Comparison of ENCODE assay signal across 20 mouse cellular contexts in the genomic region with DNA sequence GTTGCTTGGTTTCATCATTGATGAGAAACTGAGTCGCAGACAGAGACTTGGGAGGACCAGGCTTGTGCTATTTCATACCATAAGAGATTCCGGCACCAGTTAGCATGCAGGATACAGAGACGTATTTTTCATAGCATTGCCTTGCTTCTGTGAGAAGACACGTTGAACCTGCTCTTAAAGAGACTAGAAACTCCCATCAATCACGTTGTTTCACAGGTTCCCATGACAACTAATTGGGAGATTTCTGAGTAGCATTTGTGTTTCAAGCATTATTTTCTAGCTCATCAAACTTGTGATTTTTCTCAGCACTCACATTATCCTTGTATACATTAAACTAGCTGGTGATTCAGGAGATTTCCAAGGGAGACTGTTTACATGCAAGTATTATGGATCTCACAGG.
A peak's percentile ranks its signal among the peaks of the same experiment; 100 is the strongest.
DNase-seq lines count a peak whose midpoint lies in the region; ATAC-seq and TF ChIP-seq lines count a peak whose summit lies in the region.
"Had no signal": no experiment of that assay in that cellular context is flagged by ENCODE, and none has a peak within 500 bp of the region (broad histone marks: within the 10 kb centered on the region; RNA-seq: fewer than 3 reads in every experiment).

No protein-coding gene starts in this region.

- H3K9me3 ChIP-seq in forebrain, embryonic 16.5 days (ENCODE audit: control insufficient read depth, low read length): no peaks in the 10 kb centered on the region
- no peaks in the 10 kb centered on the region for H3K9me3 ChIP-seq in forebrain, embryonic 10.5 days
- H3K9me3 ChIP-seq: embryonic facial prominence, embryonic 13.5 days; heart, embryonic 10.5 days; hindbrain, embryonic 15.5 days had no signal

- DNase-seq in forebrain, embryonic 10.5 days (ENCODE audit: extremely low spot score, low spot score): no peak
- DNase-seq in layer of hippocampus, adult 2 months (ENCODE audit: low spot score in 2 of 2): no peak
- DNase-seq in layer of hippocampus, postnatal 25 days (ENCODE audit: extremely low spot score in 1 of 2, low spot score in 1 of 2): no peak
- peak; percentile 65 for DNase-seq in brain, embryonic 14.5 days (ENCODE audit: low read depth)
- peak; percentile 6 for DNase-seq in mesoderm, embryonic 11.5 days (ENCODE audit: low read depth, low spot score)
- DNase-seq in thymus, postnatal 4 days: no peak
- DNase-seq: adrenal gland, adult 2 months; adrenal gland, postnatal 25 days; cerebellum, adult 8-10 months; cerebellum, postnatal 14 days; gastrocnemius, postnatal 10 days; heart, adult 18-20 months; heart, postnatal 10 days; heart, postnatal 4 days had no signal

- H3K27ac ChIP-seq in forebrain, embryonic 16.5 days (ENCODE audit: low read length): no peak overlapping the region
- H3K27ac ChIP-seq in forebrain, embryonic 10.5 days: no peak overlapping the region
- H3K27ac ChIP-seq in layer of hippocampus, adult 2 months: peak overlapping the region; percentile 36; the same call in 1 of the 2 replicates
- H3K27ac ChIP-seq: embryonic facial prominence, embryonic 13.5 days; heart, embryonic 10.5 days; hindbrain, embryonic 15.5 days had no signal

- no peaks in the 10 kb centered on the region for H3K27me3 ChIP-seq in forebrain, embryonic 16.5 days (replicated peaks; ENCODE audit: control insufficient read depth, insufficient read depth, low read length)
- H3K27me3 ChIP-seq in forebrain, embryonic 10.5 days (ENCODE audit: poor library complexity, severe bottlenecking): no peaks in the 10 kb centered on the region
- H3K27me3 ChIP-seq: embryonic facial prominence, embryonic 13.5 days; hindbrain, embryonic 15.5 days had no signal

- TF ChIP-seq POLR2A in brain, embryonic 14.5 days (IDR thresholded peaks at IDR 0.05; ENCODE audit: borderline replicate concordance, extremely low read depth, insufficient read depth, insufficient read length, poor library complexity, severe bottlenecking): no peak

- peaks cover 4% of the 10 kb centered on the region; the same call in 1 of the 2 replicates for H3K4me1 ChIP-seq in forebrain, embryonic 16.5 days (replicated peaks; ENCODE audit: control insufficient read depth, insufficient read depth, low read length)
- no peaks in the 10 kb centered on the region for H3K4me1 ChIP-seq in forebrain, embryonic 10.5 days
- H3K4me1 ChIP-seq: embryonic facial prominence, embryonic 13.5 days; heart, embryonic 10.5 days; hindbrain, embryonic 15.5 days had no signal

- TF ChIP-seq CTCF in layer of hippocampus, adult 2 months (conservative IDR thresholded peaks at IDR 0.05): no peak
- TF ChIP-seq CTCF in brain, embryonic 14.5 days (IDR thresholded peaks at IDR 0.05; ENCODE audit: borderline replicate concordance, extremely low read depth, insufficient read depth, insufficient read length): no peak

- no peak overlapping the region for H3K9ac ChIP-seq in forebrain, embryonic 16.5 days (replicated peaks; ENCODE audit: low read depth, low read length)
- H3K9ac ChIP-seq: embryonic facial prominence, embryonic 13.5 days; hindbrain, embryonic 15.5 days had no signal

- ATAC-seq in forebrain, embryonic 16.5 days: peak; percentile 58; the same call in 1 of the 2 replicates
- ATAC-seq: inflammation-experienced regulatory T-cells, adult 6 months; intestine, postnatal 0 days had no signal

- WGBS in forebrain, embryonic 16.5 days: 62% methylated on average over 5 of the region's 5 CpGs
- 84% methylated on average over 5 of the region's 5 CpGs for WGBS in forebrain, embryonic 10.5 days

- no peak overlapping the region for H3K4me2 ChIP-seq in forebrain, embryonic 16.5 days (ENCODE audit: low read length)
- H3K4me2 ChIP-seq: embryonic facial prominence, embryonic 13.5 days; hindbrain, embryonic 15.5 days had no signal

- no peaks in the 10 kb centered on the region for H3K36me3 ChIP-seq in forebrain, embryonic 16.5 days (ENCODE audit: control insufficient read depth, insufficient read depth)
- H3K36me3 ChIP-seq in forebrain, embryonic 10.5 days (replicated peaks): no peaks in the 10 kb centered on the region
- H3K36me3 ChIP-seq: embryonic facial prominence, embryonic 13.5 days; heart, embryonic 10.5 days; hindbrain, embryonic 15.5 days had no signal

- H3K4me3 ChIP-seq in forebrain, embryonic 16.5 days (replicated peaks; ENCODE audit: low read length): no peak overlapping the region
- H3K4me3 ChIP-seq in forebrain, embryonic 10.5 days: no peak overlapping the region
- no peak overlapping the region for H3K4me3 ChIP-seq in layer of hippocampus, adult 2 months
- H3K4me3 ChIP-seq: embryonic facial prominence, embryonic 13.5 days; heart, embryonic 10.5 days; hindbrain, embryonic 15.5 days had no signal

Comparison
In these comparisons a context has a peak if more than half of its experiments do, and no peak if none do; other contexts are left out.
1. DNase-seq: peak in brain, embryonic 14.5 days (single experiment) and mesoderm, embryonic 11.5 days (single experiment); none in forebrain, embryonic 10.5 days (single experiment), layer of hippocampus, adult 2 months (0 of 2), layer of hippocampus, postnatal 25 days (0 of 2) and thymus, postnatal 4 days (single experiment).